Comparison of ENCODE assay signal across 28 mouse cellular contexts in genomic region chr1:184691240-184691639, GRCm38 (mm10). TPM values are rescaled to one million over a fixed set of nuclear protein-coding genes. Genes with fewer than 3 reads are reported as not detected.
DNase-seq lines count a peak whose midpoint lies in the region; ATAC-seq and TF ChIP-seq lines count a peak whose summit lies in the region.
"Had no signal": no experiment of that assay in that cellular context is flagged by ENCODE, and none has a peak within 500 bp of the region (broad histone marks: within the 10 kb centered on the region; RNA-seq: fewer than 3 reads in every experiment).

No protein-coding gene starts in this region.

- no peaks in the 10 kb centered on the region for H3K4me1 ChIP-seq in embryonic facial prominence, embryonic 11.5 days (ENCODE audit: control insufficient read depth, insufficient read depth, low read length)
- 0 out of 2 replicates have a peak, but pooled peaks cover 3% of the 10 kb centered on the region for H3K4me1 ChIP-seq in embryonic facial prominence, embryonic 10.5 days
- H3K4me1 ChIP-seq in CH12.LX (ENCODE audit: control insufficient read depth in 1 of 2, insufficient read depth in 2 of 2), result peaks cover 0 to 15% of the 10 kb centered on the region in 2 experiments; a peak in 2 of 4 replicates
- H3K4me1 ChIP-seq: forebrain, embryonic 10.5 days; hindbrain, embryonic 12.5 days; hindbrain, embryonic 15.5 days had no signal

- TF ChIP-seq EP300 in CH12.LX (IDR thresholded peaks at IDR 0.05; ENCODE audit: low read length), result no peak

- H3K36me3 ChIP-seq in embryonic facial prominence, embryonic 11.5 days (replicated peaks; ENCODE audit: control insufficient read depth, insufficient read depth, low read depth, low read length), result no peaks in the 10 kb centered on the region
- H3K36me3 ChIP-seq in embryonic facial prominence, embryonic 10.5 days (replicated peaks), result no peaks in the 10 kb centered on the region
- H3K36me3 ChIP-seq in CH12.LX (replicated peaks in 1 of 2; ENCODE audit: control insufficient read depth in 1 of 2, insufficient read depth in 1 of 2, low read length in 1 of 2) (no peaks in the 10 kb centered on the region), myocyte (ENCODE audit: control insufficient read depth, insufficient read depth) (no peaks in the 10 kb centered on the region)
- H3K36me3 ChIP-seq: forebrain, embryonic 10.5 days; G1E; heart, embryonic 10.5 days; heart, embryonic 13.5 days; hindbrain, embryonic 12.5 days; hindbrain, embryonic 15.5 days had no signal

- H3K4me3 ChIP-seq in embryonic facial prominence, embryonic 11.5 days (ENCODE audit: low read depth, low read length), result no peak overlapping the region
- H3K4me3 ChIP-seq in embryonic facial prominence, embryonic 10.5 days, result no peak overlapping the region
- H3K4me3 ChIP-seq in CH12.LX (replicated peaks in 1 of 3; ENCODE audit: low read depth in 2 of 3, low read length in 2 of 3, poor library complexity in 1 of 3) (no peak overlapping the region), myocyte (no peak overlapping the region)
- no peak overlapping the region for H3K4me3 ChIP-seq in gastrocnemius, adult 2 months
- H3K4me3 ChIP-seq: forebrain, embryonic 10.5 days; heart, adult 2 months; heart, embryonic 10.5 days; heart, embryonic 13.5 days; hindbrain, embryonic 12.5 days; hindbrain, embryonic 15.5 days had no signal

- no peaks in the 10 kb centered on the region for H3K27me3 ChIP-seq in embryonic facial prominence, embryonic 11.5 days (ENCODE audit: control insufficient read depth, insufficient read depth, low read length)
- H3K27me3 ChIP-seq in embryonic facial prominence, embryonic 10.5 days (replicated peaks; ENCODE audit: low read depth, poor library complexity, severe bottlenecking), result no peaks in the 10 kb centered on the region
- H3K27me3 ChIP-seq in CH12.LX (replicated peaks) (no peaks in the 10 kb centered on the region), myocyte (ENCODE audit: control insufficient read depth, insufficient read depth, insufficient read length) (no peaks in the 10 kb centered on the region)
- H3K27me3 ChIP-seq: hindbrain, embryonic 12.5 days; hindbrain, embryonic 15.5 days had no signal

- 81% methylated on average over 8 of the region's 8 CpGs for WGBS in embryonic facial prominence, embryonic 11.5 days
- WGBS in embryonic facial prominence, embryonic 10.5 days, result 84% methylated on average over 8 of the region's 8 CpGs

- no peak for TF ChIP-seq CTCF in CH12.LX (conservative IDR thresholded peaks at IDR 0.05 in 1 of 2, IDR thresholded peaks at IDR 0.05 in 1 of 2; ENCODE audit: low read depth in 2 of 2, low read length in 2 of 2)
- TF ChIP-seq CTCF in gastrocnemius, adult 2 months (IDR thresholded peaks at IDR 0.05), result no peak

- no peak for ATAC-seq in embryonic facial prominence, embryonic 11.5 days (replicated peaks; ENCODE audit: insufficient number of reproducible peaks, low FRiP score, low TSS enrichment, low read depth)
- ATAC-seq: CD4-positive, CD25-positive, alpha-beta regulatory T cell, adult 4 months; forebrain, embryonic 14.5 days; forebrain, postnatal 0 days; intestine, postnatal 0 days had no signal

- peak; percentile 16 for DNase-seq in embryonic facial prominence, embryonic 11.5 days (ENCODE audit: low spot score)
- DNase-seq in embryonic facial prominence, embryonic 10.5 days (ENCODE audit: low spot score), result no peak
- DNase-seq in CH12.LX (ENCODE audit: extremely low read depth) (no peak), NIH3T3 (ENCODE audit: low read depth) (peak; percentile 44)
- no peak for DNase-seq in gastrocnemius, adult 2 months
- no peak for DNase-seq in kidney, postnatal 36 days
- no peak for DNase-seq in ovary, postnatal 36 days (ENCODE audit: low spot score)
- DNase-seq: adrenal gland, adult 2 months; adrenal gland, postnatal 14 days; B cell, adult 2 months; cerebellum, adult 11 months; cerebellum, adult 2 months; cerebellum, adult 9-11 months; cerebellum, postnatal 25 days; forebrain, postnatal 0 days; gastrocnemius, postnatal 25 days; heart, adult 2 months; heart, postnatal 14 days had no signal

- dilution Hi-C loops in CH12.LX (cut with MboI; ENCODE audit: extremely low pct_ligation_motif_present, extremely low pct_unique_long_range_greater_than_20kb, low sequenced_read_pairs), result no loop called here

- H3ac ChIP-seq in myocyte (ENCODE audit: control insufficient read depth, insufficient read length), result no peak overlapping the region

- H3K79me2 ChIP-seq in CH12.LX (replicated peaks; ENCODE audit: control insufficient read depth, extremely low read depth, insufficient read depth, poor library complexity, severe bottlenecking), result no peaks in the 10 kb centered on the region
- H3K79me2 ChIP-seq in myocyte (ENCODE audit: control insufficient read depth, insufficient read depth), result no peaks in the 10 kb centered on the region

- in situ Hi-C loops in CH12.LX (cut with MboI; ENCODE audit: low pct_ligation_motif_present, low pct_unique_long_range_greater_than_20kb, low sequenced_read_pairs), result no loop called here

- no peak overlapping the region for H3K9ac ChIP-seq in embryonic facial prominence, embryonic 11.5 days (replicated peaks; ENCODE audit: low read length)
- no peak overlapping the region for H3K9ac ChIP-seq in CH12.LX (ENCODE audit: insufficient read depth, low read depth)
- H3K9ac ChIP-seq: forebrain, postnatal 0 days; heart, embryonic 13.5 days; hindbrain, embryonic 12.5 days; hindbrain, embryonic 15.5 days had no signal

- no peak for TF ChIP-seq RAD21 in CH12.LX (IDR thresholded peaks at IDR 0.05; ENCODE audit: low read depth, low read length)

- H3K9me3 ChIP-seq in embryonic facial prominence, embryonic 11.5 days (replicated peaks; ENCODE audit: control insufficient read depth, low read length), result no peaks in the 10 kb centered on the region
- no peaks in the 10 kb centered on the region for H3K9me3 ChIP-seq in embryonic facial prominence, embryonic 10.5 days
- H3K9me3 ChIP-seq in CH12.LX (replicated peaks; ENCODE audit: low read length), result no peaks in the 10 kb centered on the region
- H3K9me3 ChIP-seq: forebrain, embryonic 10.5 days; G1E; heart, embryonic 10.5 days; heart, embryonic 13.5 days; hindbrain, embryonic 12.5 days; hindbrain, embryonic 15.5 days had no signal

- H3K27ac ChIP-seq in embryonic facial prominence, embryonic 11.5 days (replicated peaks; ENCODE audit: low read depth, low read length), result no peak overlapping the region
- H3K27ac ChIP-seq in embryonic facial prominence, embryonic 10.5 days (replicated peaks), result no peak overlapping the region
- H3K27ac ChIP-seq in CH12.LX (ENCODE audit: insufficient read depth, low read depth), result no peak overlapping the region
- H3K27ac ChIP-seq in gastrocnemius, adult 2 months, result no peak overlapping the region
- H3K27ac ChIP-seq: forebrain, embryonic 10.5 days; heart, adult 2 months; heart, embryonic 10.5 days; heart, embryonic 13.5 days; hindbrain, embryonic 12.5 days; hindbrain, embryonic 15.5 days had no signal

- TF ChIP-seq POLR2A in CH12.LX (IDR thresholded peaks at IDR 0.05; ENCODE audit: low read depth, low read length) (no peak), myocyte (IDR thresholded peaks at IDR 0.05; ENCODE audit: insufficient read length, low read depth) (no peak)

- H3K4me2 ChIP-seq in embryonic facial prominence, embryonic 11.5 days (ENCODE audit: low read depth, low read length), result no peak overlapping the region
- H3K4me2 ChIP-seq in CH12.LX (ENCODE audit: insufficient read depth, low read depth, poor library complexity, severe bottlenecking) (no peak overlapping the region), myocyte (ENCODE audit: low read depth) (no peak overlapping the region)
- H3K4me2 ChIP-seq: heart, embryonic 13.5 days; hindbrain, embryonic 12.5 days; hindbrain, embryonic 15.5 days had no signal

- intact Hi-C loops in gastrocnemius, adult 2 months (cut with DNase I), result no loop called here

TF ChIP-seq in CH12.LX, 34 proteins besides CTCF, POLR2A, EP300 and RAD21 (continues in another document):
- TF ChIP-seq UBTF (IDR thresholded peaks at IDR 0.05; ENCODE audit: low read depth, low read length) (no peak), ETS1 (conservative IDR thresholded peaks at IDR 0.05; ENCODE audit: low read depth, low read length) (no peak), NRF1 (IDR thresholded peaks at IDR 0.05; ENCODE audit: low read depth, low read length) (no peak), KAT2A (IDR thresholded peaks at IDR 0.05; ENCODE audit: insufficient replicate concordance, low read length) (no peak), NELFE (IDR thresholded peaks at IDR 0.05; ENCODE audit: low read depth, low read length) (no peak), USF2 (conservative IDR thresholded peaks at IDR 0.05; ENCODE audit: low read depth, low read length) (peak; percentile 68), HCFC1 (IDR thresholded peaks at IDR 0.05; ENCODE audit: low read depth, low read length) (no peak), SIN3A (IDR thresholded peaks at IDR 0.05; ENCODE audit: low read length) (no peak), MXI1 (IDR thresholded peaks at IDR 0.05; ENCODE audit: low read depth, low read length) (no peak), ZC3H11A (IDR thresholded peaks at IDR 0.05; ENCODE audit: low read depth, low read length) (no peak)

TF ChIP-seq in myocyte, 11 proteins besides CTCF, POLR2A, EP300 and RAD21:
- TF ChIP-seq POLR2AphosphoS2 (IDR thresholded peaks at IDR 0.05; ENCODE audit: insufficient read length, low read depth) (no peak), USF1 (IDR thresholded peaks at IDR 0.05; ENCODE audit: low read depth) (peak; percentile 61)

RNA-seq across cellular contexts. Expression of gene Hlx, which starts 41.2 kb away (rescaled TPM):
- polyA plus RNA-seq in embryonic facial prominence, embryonic 11.5 days (2014; fragmentation: Nextera tagmentation; extraction: Ambion mirVana), result 4.6 and 5.3 TPM in 2 replicates
- 5.8 and 7.7 TPM in 2 replicates for polyA plus RNA-seq in embryonic facial prominence, embryonic 10.5 days (2016; fragmentation: Nextera tagmentation; extraction: Ambion mirVana)
- 0.64 and 0.80 TPM in 2 replicates for total RNA-seq in CH12.LX (2012; rRNA removed)
- 0.34 and 0.38 TPM in 2 replicates for total RNA-seq in CH12.LX (2014; rRNA removed)
- polyA plus RNA-seq in CH12.LX (2012; ENCODE audit: insufficient read length, low read depth), result 1.1 and 2.4 TPM in 2 replicates
- polyA plus RNA-seq in myocyte (2012; fragmentation: generic; extraction: Trizol), result 15.8 TPM
- 10 to 100 TPM in 1 of 2 experiments, 1 to 10 TPM in 1; 6.9 to 10.9 TPM for total RNA-seq in gastrocnemius, adult 2 months (2021)
- polyA plus RNA-seq: CD4-positive, CD25-positive, alpha-beta regulatory T cell, adult 4 months had no signal

Comparison
In these comparisons a context has a peak if more than half of its experiments do, and no peak if none do; other contexts are left out.
1. DNase-seq: peak in embryonic facial prominence, embryonic 11.5 days (single experiment) and NIH3T3 (single experiment); none in embryonic facial prominence, embryonic 10.5 days (single experiment), CH12.LX (single experiment), gastrocnemius, adult 2 months (single experiment), kidney, postnatal 36 days (0 of 2) and ovary, postnatal 36 days (single experiment).